Mouse (Mus musculus) liver, embryonic 13.5 days (tissue): ENCODE data around the gene Ltbp4. TPM values are rescaled to one million over a fixed set of nuclear protein-coding genes. Genes with fewer than 3 reads are reported as not detected.

Source experiments
- ATAC-seq: fragments of 200-750 bp; cut with Nextera tagmentation; 2 replicates; pipeline ENCODE4 v1.8.0; 2017; ENCODE audit warnings: low read depth, mild to moderate bottlenecking, moderate number of reproducible peaks, moderate library complexity
- DNase-seq: peaks from one replicate; pipeline ENCODE4 v3.0.0; 2022
- H3K27ac ChIP-seq: fragments of 300-500 bp; sonication (generic); 2 replicates; pipeline ENCODE4 v1.5.1; 2015; ENCODE audit warnings: moderate library complexity, mild to moderate bottlenecking, inconsistent platforms
- H3K27me3 ChIP-seq: fragments of 300-500 bp; sonication (generic); 2 replicates; pipeline ENCODE4 v1.6.1; 2015; ENCODE audit warnings: mild to moderate bottlenecking, inconsistent platforms
- H3K36me3 ChIP-seq: fragments of 300-500 bp; sonication (generic); 2 replicates; pipeline ENCODE4 v1.6.1; 2015; ENCODE audit warnings: mild to moderate bottlenecking, inconsistent platforms
- H3K4me1 ChIP-seq: fragments of 300-500 bp; sonication (generic); replicated peaks from 2 replicates; pipeline ENCODE4 v1.6.1; 2015; ENCODE audit warnings: inconsistent platforms
- H3K4me2 ChIP-seq: fragments of 300-500 bp; sonication (generic); 2 replicates; pipeline ENCODE4 v1.6.1; 2015; ENCODE audit warnings: inconsistent platforms, mild to moderate bottlenecking, moderate library complexity
- H3K4me3 ChIP-seq: fragments of 300-500 bp; sonication (generic); replicated peaks from 2 replicates; pipeline ENCODE4 v1.5.1; 2015; ENCODE audit warnings: mild to moderate bottlenecking, inconsistent platforms
- H3K9ac ChIP-seq: fragments of 300-500 bp; sonication (generic); 2 replicates; pipeline ENCODE4 v1.6.1; 2015; ENCODE audit warnings: mild to moderate bottlenecking, inconsistent platforms
- H3K9me3 ChIP-seq: fragments of 300-500 bp; sonication (generic); replicated peaks from 2 replicates; pipeline ENCODE4 v1.6.1; 2016; ENCODE audit warnings: inconsistent platforms
- WGBS: fragments of 180-500 bp; shearing (Covaris S2); methylation state at CpG from one replicate; pipeline ENCODE4 v1.1.7; 2015; ENCODE audit not compliant: insufficient replicate concordance; 5-methylcytosine and 5-hydroxymethylcytosine counted together
- polyA plus RNA-seq: library from polyadenylated mRNA; unstranded; fragments of >200 nt; fragmentation: Nextera tagmentation; extraction: Ambion mirVana; gene quantifications from 2 replicates; pipeline ENCODE4 v1.2.1, GENCODE M21; 2015

The Ltbp4 gene
- polyA plus RNA-seq, 1 experiment from 2014 or later, result 3.9 TPM

GRCm38 (mm10) chr7:27355745-27356240 is 18.3 kb upstream of the Ltbp4 start, which contains the start of gene Shkbp1:
TSS of gene Shkbp1 (minus strand) at chr7:27356019.
- Histone ChIP-seq H3K27ac (peak within 1 kb of the TSS; percentile 85), H3K27me3 (0 out of 2 replicates have a peak, but pooled peaks cover 8% of the 10 kb centered on the region), H3K4me1 (peaks cover 47% of the 10 kb centered on the region), H3K4me3 (peak within 1 kb of the TSS; percentile 76), H3K4me2 (peak within 1 kb of the TSS; percentile 92), H3K36me3 (peaks cover 17% of the 10 kb centered on the region), H3K9me3 (no peaks in the 10 kb centered on the region), H3K9ac (peak within 1 kb of the TSS; percentile 81)
- peak; percentile 90 for ATAC-seq
- DNase-seq, result peak; percentile 85
- WGBS, result under 1% methylated on average over 34 of the region's 34 CpGs

- peak overlapping the region; percentile 92 for H3K4me2 ChIP-seq
- H3K9me3 ChIP-seq, result no peaks in the 10 kb centered on the region
- H3K27me3 ChIP-seq, result 0 out of 2 replicates have a peak, but pooled peaks cover 7% of the 10 kb centered on the region
- H3K4me1 ChIP-seq, result peaks cover 44% of the 10 kb centered on the region
- H3K27ac ChIP-seq, result peak overlapping the region; percentile 85
- peaks cover 22% of the 10 kb centered on the region for H3K36me3 ChIP-seq
- peak overlapping the region; percentile 81 for H3K9ac ChIP-seq
- ATAC-seq, result no peak
- H3K4me3 ChIP-seq, result peak overlapping the region; percentile 76
- no peak for DNase-seq
- 11% methylated on average over 14 of the region's 14 CpGs for WGBS
These were observed 17.8 kb upstream of the Ltbp4 start for GRCm38 (mm10) chr7:27355261-27355660.

- ATAC-seq, result peak; percentile 63
- Histone ChIP-seq H3K4me1 (peaks cover 44% of the 10 kb centered on the region), H3K9me3 (no peaks in the 10 kb centered on the region), H3K4me2 (peak overlapping the region; percentile 92), H3K4me3 (peak overlapping the region; percentile 76), H3K27ac (peak overlapping the region; percentile 85), H3K36me3 (peaks cover 24% of the 10 kb centered on the region), H3K9ac (peak overlapping the region; percentile 81), H3K27me3 (0 out of 2 replicates have a peak, but pooled peaks cover 2% of the 10 kb centered on the region)
- 19% methylated on average over 4 of the region's 4 CpGs for WGBS
- DNase-seq, result peak; percentile 52
These were observed 17.3 kb upstream of the Ltbp4 start for GRCm38 (mm10) chr7:27354783-27355182.

GRCm38 (mm10) chr7:27354144-27354543 is 16.7 kb upstream of the Ltbp4 start:
- Histone ChIP-seq H3K4me3 (peak overlapping the region; percentile 76), H3K36me3 (peaks cover 24% of the 10 kb centered on the region), H3K27me3 (no peaks in the 10 kb centered on the region), H3K4me2 (peak overlapping the region; percentile 92), H3K9me3 (no peaks in the 10 kb centered on the region), H3K4me1 (peaks cover 44% of the 10 kb centered on the region), H3K9ac (peak overlapping the region; percentile 81), H3K27ac (peak overlapping the region; percentile 85)
- DNase-seq, result no peak
- ATAC-seq, result peak; percentile 25; the same call in 1 of the 2 replicates
- 38% methylated on average over 6 of the region's 6 CpGs for WGBS

GRCm38 (mm10) chr7:27345444-27345843 is 8.0 kb upstream of the Ltbp4 start:
- H3K36me3 ChIP-seq, result peaks cover 24% of the 10 kb centered on the region
- H3K27ac ChIP-seq, result no peak overlapping the region
- H3K4me2 ChIP-seq, result no peak overlapping the region
- no peaks in the 10 kb centered on the region; the same call in 1 of the 2 replicates for H3K4me1 ChIP-seq
- peak; percentile 47; the same call in 1 of the 2 replicates for ATAC-seq
- no peaks in the 10 kb centered on the region; the same call in 1 of the 2 replicates for H3K27me3 ChIP-seq
- H3K9ac ChIP-seq, result no peak overlapping the region
- no peak overlapping the region for H3K4me3 ChIP-seq
- 33% methylated on average over 6 of the region's 6 CpGs for WGBS
- no peak for DNase-seq
- H3K9me3 ChIP-seq, result no peaks in the 10 kb centered on the region

GRCm38 (mm10) chr7:27342595-27342994 is 5.1 kb upstream of the Ltbp4 start:
- DNase-seq (no peak), ATAC-seq (no peak)
- H3K9ac ChIP-seq, result no peak overlapping the region
- WGBS, result 44% methylated on average over 4 of the region's 4 CpGs
- H3K4me1 ChIP-seq, result peaks cover under 1% of the 10 kb centered on the region
- peaks cover 14% of the 10 kb centered on the region for H3K36me3 ChIP-seq
- H3K4me2 ChIP-seq, result no peak overlapping the region
- no peak overlapping the region for H3K27ac ChIP-seq
- no peaks in the 10 kb centered on the region for H3K9me3 ChIP-seq
- H3K4me3 ChIP-seq, result no peak overlapping the region
- H3K27me3 ChIP-seq, result peaks cover 26% of the 10 kb centered on the region

GRCm38 (mm10) chr7:27339519-27339918 is 2.0 kb upstream of the Ltbp4 start:
- Histone ChIP-seq H3K36me3 (peaks cover 6% of the 10 kb centered on the region; the same call in 1 of the 2 replicates), H3K27ac (no peak overlapping the region), H3K9ac (no peak overlapping the region), H3K4me1 (peaks cover 23% of the 10 kb centered on the region), H3K9me3 (no peaks in the 10 kb centered on the region), H3K4me3 (no peak overlapping the region), H3K4me2 (no peak overlapping the region), H3K27me3 (peaks cover 56% of the 10 kb centered on the region)
- DNase-seq (no peak), ATAC-seq (no peak)
- 34% methylated on average over 7 of the region's 7 CpGs for WGBS

- DNase-seq (no peak), ATAC-seq (no peak)
- no peak overlapping the region for H3K9ac ChIP-seq
- H3K27me3 ChIP-seq, result peaks cover 61% of the 10 kb centered on the region
- H3K9me3 ChIP-seq, result no peaks in the 10 kb centered on the region
- 76% methylated on average over 4 of the region's 4 CpGs for WGBS
- no peak overlapping the region for H3K27ac ChIP-seq
- H3K4me3 ChIP-seq, result no peak overlapping the region
- H3K4me1 ChIP-seq, result peaks cover 27% of the 10 kb centered on the region
- 0 out of 2 replicates have a peak, but pooled peaks cover 4% of the 10 kb centered on the region for H3K36me3 ChIP-seq
- no peak overlapping the region for H3K4me2 ChIP-seq
These were observed 1.6 kb upstream of the Ltbp4 start for GRCm38 (mm10) chr7:27339114-27339513.

GRCm38 (mm10) chr7:27335928-27336823 is 1.3 kb downstream of the Ltbp4 start:
- WGBS, result 2% methylated on average over 47 of the region's 47 CpGs
- Histone ChIP-seq H3K9me3 (no peaks in the 10 kb centered on the region), H3K27me3 (peaks cover 90% of the 10 kb centered on the region), H3K4me1 (peaks cover 49% of the 10 kb centered on the region), H3K4me3 (peak overlapping the region; percentile 19), H3K9ac (no peak overlapping the region), H3K4me2 (peak overlapping the region; percentile 53), H3K27ac (no peak overlapping the region), H3K36me3 (no peaks in the 10 kb centered on the region)
- DNase-seq, result peak; percentile 71
- peak; percentile 66 for ATAC-seq

GRCm38 (mm10) chr7:27335011-27335720 is 2.3 kb downstream of the Ltbp4 start:
- peaks cover 60% of the 10 kb centered on the region for H3K4me1 ChIP-seq
- no peaks in the 10 kb centered on the region for H3K36me3 ChIP-seq
- DNase-seq (no peak), ATAC-seq (no peak)
- H3K9ac ChIP-seq, result no peak overlapping the region
- no peak overlapping the region for H3K4me3 ChIP-seq
- 51% methylated on average over 15 of the region's 15 CpGs for WGBS
- no peaks in the 10 kb centered on the region for H3K9me3 ChIP-seq
- H3K27me3 ChIP-seq, result peaks cover 100% of the 10 kb centered on the region
- H3K27ac ChIP-seq, result no peak overlapping the region
- no peak overlapping the region for H3K4me2 ChIP-seq

GRCm38 (mm10) chr7:27334405-27334911 is 3.0 kb downstream of the Ltbp4 start:
- 4% methylated on average over 32 of the region's 32 CpGs for WGBS
- H3K9me3 ChIP-seq, result no peaks in the 10 kb centered on the region
- H3K4me2 ChIP-seq, result peak overlapping the region; percentile 14; the same call in 1 of the 2 replicates
- H3K27me3 ChIP-seq, result peaks cover 100% of the 10 kb centered on the region
- ATAC-seq (no peak), DNase-seq (no peak)
- no peak overlapping the region for H3K9ac ChIP-seq
- H3K4me3 ChIP-seq, result no peak overlapping the region
- no peak overlapping the region for H3K27ac ChIP-seq
- no peaks in the 10 kb centered on the region for H3K36me3 ChIP-seq
- H3K4me1 ChIP-seq, result peaks cover 67% of the 10 kb centered on the region
